Mouse (Mus musculus): ENCODE data around the gene Nr1h2.

Nr1h2 gene

DNA sequence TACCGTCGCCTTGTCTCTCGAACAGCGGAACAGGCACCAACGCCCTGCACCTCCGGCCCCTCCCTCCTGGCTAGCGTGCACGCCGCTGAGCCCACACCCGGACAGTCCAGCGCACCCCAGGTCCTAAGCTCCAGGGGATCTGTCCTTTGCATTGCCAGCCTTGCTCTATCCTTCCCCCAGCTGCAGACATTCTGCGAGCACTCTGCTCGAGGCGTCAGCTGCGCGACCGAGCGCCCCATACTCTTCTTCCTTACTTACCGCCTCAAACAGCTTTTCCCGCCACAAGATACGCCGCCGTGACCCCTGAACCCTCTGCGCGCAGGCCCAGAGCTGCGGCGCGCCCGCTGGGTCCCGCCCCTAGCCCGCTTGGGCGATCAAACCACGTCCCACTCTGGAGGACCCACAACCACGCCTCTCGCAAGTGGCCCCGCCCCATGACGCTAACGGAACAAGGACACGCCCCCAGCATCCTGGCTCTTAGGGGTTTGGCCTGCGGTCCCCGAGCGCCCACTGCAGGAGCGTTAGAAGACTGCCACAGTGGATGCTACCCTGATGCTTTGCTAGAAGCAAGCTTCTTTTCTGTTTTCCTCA lies 5.2 kb downstream of the Nr1h2 start, which contains the start of gene Pold1:
Gene Pold1, minus strand, starts transcription at position 353 of the 591 bp plus-strand sequence.
- DNase-seq = peak; percentile 99

DNA sequence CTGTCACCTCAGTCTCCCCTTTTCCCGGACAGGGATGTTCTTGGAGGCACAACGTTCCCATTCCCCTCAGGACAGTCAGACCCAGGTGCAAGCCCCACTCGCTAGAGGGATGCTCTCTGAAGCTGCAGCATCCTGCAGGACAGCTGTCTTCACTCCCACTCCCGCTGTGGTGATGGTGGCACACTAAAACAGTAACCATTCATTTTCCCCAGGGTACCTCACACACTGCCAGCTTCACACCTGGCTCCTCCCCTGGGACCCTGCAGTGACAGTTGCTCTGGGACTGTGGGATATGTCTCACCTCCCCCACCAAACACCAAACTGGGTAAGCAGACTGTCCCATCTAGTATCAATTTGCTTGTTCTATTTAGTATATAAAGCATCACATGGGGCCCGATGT lies 6.0 kb downstream of the Nr1h2 start:
- DNase-seq = no peak

DNA sequence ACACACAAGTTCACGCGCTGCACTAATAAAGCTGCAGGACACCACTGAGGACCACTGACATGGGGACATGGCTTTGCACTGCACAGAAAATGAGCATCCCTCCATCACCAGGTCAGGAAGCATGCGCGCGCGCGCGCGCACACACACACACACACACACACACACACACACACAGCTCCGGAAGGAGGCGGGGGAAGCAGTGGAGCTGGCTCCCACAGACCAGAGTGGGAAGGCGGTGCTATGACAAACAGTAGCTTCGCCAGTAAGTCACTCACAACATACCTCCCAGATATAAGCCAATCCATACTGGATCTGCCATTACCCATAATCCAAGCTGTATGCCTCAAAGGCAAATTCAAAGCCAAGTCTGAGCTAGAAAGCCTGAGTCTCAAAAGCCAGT lies 6.7 kb downstream of the Nr1h2 start:
- no peak for DNase-seq

DNA sequence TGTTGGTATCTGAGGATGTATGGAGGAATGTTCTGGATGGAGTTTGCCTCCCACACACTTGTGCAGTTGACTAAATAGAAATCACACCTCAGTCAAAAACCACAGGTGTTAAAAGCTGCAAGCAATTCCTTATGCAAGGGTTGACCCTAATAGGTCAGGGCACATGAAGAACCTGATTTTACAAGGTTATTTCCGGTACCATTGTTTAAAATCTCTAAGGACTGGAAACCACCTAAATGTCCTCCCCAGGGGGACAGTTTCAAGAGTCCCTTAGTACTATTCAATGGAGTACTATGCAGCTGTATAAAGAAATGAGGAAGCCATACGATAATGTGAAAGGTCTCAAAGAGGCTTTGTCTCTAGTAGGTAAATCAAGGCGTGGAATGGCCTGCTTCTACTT lies 7.5 kb downstream of the Nr1h2 start:
- DNase-seq = no peak

DNA sequence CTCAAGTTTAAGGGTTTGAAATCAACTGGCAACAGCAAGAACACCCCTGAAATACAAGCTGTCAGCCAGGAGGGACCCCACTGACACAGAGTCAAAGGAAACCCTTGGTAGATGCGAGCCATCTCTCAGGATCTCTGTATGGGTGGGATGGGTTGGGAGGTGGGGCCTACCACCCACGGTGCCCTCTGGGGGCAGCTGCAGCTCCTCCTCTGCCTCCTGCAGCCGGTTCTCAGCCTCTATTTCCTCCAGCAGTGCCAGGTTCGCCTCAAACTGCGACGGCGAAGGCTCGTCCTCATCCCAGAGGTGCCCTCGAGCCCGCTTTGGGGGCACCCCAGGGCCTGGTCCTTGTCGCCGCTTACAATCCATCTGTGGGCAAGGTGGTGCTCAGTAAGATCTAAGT lies 10.7 kb downstream of the Nr1h2 start:
- DNase-seq = no peak

DNA sequence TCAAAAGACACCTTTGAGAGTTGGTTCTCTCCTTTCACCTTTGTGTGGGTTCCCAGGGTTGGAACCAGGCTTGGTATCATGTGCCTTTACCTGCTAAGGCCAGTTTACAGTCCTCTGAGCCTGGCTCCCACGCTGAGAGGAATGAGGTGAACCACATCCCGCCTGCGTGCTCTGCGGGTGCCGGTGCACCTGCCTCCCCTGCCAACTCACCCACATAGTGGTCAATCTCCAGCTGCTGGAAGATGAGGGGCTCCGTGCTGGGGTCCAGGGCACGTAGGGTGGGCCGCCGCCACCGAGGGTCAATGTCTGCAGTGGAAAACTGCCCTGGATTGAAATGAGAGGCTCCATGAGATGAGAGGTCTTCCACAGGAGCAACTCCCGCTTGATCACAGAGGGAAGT lies 11.2 kb downstream of the Nr1h2 start:
- no peak for DNase-seq

DNA sequence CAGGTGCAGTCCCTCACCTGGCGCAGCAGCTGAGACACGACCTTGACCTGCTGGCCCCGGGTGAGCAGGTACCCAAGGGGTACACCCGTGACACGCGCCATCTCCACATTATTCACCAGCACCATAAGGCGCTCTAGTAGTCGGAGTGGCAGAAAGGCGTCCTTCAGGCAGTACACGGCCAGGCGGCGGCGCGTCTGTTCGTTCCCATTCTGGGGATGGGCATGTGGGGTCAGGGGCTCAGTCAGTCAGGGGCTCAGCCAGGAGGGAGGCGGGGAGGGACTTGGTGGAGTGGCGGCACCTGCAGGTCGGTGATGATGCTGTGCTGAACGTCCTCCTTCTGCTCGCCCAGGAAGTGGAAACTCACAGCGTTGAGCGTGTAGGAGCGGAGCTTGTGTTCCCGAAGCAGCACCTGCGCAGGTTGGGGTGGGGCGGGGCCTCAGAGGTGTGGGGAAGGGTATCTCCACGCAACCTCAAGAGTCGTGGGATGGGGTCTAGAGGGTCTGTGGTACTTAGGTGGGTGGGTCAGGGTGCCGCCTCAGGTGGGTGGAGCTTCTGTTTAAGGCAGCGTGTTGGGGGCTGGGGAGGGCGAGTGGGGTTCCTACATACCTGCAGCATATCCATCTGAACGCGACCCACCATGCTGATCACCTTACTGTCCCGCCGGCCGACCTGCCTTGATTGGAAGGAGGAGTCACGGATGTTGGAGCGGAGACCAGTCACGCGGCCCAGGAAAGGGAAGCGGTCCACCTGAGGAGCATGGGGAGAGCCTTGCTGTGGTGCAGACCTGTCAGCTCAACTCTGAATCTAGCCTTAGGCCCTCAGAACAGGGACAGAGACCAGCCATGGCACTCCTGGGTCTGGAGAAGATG lies 14.8 kb downstream of the Nr1h2 start:
- no peak for DNase-seq

DNA sequence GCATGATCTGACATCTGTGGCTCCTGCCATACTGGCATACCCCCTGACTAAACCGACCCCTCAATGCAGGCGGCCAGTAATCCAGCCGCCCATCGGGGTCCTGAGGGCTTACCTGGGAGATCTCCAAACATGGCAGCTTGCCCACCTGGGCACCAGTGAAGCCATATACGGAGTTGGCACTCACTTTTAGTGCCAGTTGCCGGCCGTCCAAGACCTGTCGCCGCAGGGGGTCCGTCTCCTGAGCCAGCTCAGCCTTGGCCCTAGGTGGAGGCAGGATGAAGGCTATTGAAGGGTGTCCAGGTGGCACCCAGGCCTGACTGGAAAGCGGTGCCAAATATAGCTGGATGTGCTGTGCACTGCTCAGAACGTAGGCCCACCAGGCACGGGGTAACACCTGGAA lies 16.3 kb downstream of the Nr1h2 start:
- DNase-seq = peak; percentile 81

DNA sequence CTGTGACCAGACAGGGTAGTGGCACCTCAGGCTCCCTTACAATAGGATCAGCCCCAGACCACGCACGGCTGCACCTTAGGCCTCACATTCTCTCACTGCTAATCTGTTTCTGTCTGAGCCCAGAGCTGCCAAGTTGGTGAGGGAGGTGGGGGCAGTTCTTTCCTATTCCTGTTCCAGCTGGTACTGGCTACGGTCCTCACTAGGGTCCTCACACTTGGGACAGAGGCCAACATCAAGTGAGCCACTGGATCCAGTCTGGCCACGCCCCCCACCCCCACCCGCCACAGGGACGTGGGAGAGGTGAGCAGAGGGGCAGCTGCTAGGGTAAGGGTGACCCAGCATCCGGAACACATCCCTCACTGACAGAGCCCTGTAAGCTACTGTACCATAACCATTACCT lies 16.7 kb downstream of the Nr1h2 start:
- DNase-seq = no peak

DNA sequence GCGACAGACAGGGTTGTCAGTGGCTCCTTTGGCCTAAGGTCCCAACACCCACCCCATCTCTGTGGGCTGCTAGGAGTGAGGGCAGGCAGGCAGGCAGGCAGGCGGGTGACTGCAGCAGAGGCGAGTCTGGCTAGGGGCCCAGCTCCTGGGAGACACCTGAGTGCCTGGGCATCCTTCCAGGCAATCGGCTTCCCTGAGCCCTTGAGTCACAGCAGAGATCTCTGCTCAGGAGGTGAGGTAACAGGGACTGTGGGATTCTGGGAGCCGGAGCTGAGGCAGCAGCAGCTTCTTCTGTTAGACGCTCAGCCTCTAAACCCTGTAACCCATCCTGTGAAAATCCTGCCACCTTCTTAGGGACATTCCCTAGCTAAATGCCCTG lies 17.2 kb downstream of the Nr1h2 start:
- DNase-seq = peak; percentile 86

DNA sequence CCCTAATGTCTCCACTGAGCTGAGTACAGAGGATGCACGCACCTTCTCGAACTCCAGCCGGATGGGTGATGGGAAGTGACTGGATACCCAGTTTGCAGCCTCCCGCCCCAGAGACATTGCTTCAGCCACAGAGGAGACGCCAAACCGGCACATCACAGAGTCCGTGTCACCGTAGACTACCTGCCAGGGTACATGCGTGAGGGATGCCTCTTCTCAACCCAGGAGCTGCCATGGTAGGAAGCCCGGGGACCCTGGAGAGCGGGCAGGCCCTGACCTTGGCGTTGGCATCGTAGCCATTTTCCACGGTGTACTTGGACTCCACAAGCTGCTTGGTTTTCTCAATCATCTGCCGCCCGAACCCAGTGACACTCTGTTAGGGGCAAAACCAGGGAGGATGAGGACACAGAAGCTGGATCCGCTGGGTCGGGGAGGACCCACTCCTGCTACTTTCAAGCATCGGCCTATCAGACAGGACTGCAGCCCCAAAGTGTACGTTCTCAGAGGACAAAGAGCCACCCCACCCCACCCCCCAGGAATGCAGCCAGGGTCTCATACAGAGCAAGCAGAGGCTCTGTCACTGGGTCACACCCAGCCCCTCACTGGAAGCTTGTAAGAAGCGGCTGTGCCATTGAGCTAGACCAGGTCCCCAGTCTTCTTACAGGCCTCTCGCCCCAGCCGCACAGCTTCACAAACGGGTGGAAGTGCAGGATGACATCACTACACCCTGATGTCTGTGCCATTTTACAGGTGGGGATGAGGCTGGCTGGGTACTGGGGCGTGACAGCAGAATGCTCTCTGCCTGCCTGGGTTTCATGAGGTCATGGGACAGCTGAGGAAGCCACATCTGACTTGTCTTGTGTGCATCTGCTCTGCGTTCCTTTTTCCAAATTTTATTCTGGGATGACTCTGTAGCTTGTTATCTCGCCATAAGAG lies 17.8 kb downstream of the Nr1h2 start:
- no peak for DNase-seq

DNA sequence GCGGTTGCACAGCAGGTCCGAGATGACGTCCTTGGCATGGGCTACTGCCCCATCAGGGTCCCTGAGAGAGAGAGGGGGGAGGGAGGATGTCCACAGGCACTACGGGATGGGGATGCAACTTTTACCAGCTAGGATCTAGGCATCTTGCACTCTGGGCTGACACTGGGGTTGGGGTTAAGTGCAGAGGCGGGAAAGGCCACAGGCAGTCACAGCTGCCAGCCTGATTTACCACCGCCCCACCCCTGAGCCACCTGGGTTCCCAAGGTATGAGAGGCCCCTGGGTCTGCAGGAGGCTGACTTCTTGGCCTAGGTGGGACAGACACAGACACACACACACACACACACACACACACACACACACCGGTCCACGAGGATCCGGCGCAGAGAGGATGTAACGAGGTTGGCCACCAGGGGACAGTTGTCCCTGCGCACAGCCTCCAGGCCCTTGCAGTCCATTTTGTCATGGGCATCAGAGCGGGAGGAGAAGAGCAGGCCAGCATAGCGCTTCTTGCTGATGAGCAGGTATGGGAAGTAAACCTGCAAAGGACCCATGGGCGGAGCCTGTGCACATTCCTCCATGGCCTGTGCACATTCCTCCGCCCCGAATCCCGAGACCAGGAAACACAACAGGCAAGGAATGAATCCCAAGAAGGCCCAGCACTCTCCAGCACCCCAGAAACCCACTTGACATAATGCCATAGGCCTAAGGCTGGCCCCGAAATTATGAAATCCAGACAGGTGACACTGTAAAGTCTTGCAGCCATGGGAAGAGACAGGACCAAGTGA lies 18.9 kb downstream of the Nr1h2 start:
- no peak for DNase-seq

DNA sequence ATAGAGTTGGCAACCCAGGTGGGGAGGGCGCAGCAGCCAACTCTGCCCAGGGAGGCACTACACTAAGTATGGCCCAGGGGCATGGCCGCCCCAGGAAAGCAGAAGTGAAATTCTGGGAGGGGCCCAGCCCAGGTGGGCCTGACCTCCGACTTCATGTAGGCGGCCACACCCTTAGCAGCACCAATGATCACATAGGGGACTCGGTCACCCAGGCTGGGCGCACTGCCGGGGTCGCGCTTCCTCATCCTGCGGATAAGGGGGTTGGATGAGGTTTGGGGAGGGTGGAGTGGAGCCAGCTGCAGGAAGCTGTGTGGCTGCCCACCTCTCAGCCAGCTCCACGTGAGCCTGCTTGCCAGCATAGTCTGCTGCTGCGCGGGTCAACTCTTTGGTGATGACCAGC lies 19.5 kb downstream of the Nr1h2 start:
- no peak for DNase-seq

DNA sequence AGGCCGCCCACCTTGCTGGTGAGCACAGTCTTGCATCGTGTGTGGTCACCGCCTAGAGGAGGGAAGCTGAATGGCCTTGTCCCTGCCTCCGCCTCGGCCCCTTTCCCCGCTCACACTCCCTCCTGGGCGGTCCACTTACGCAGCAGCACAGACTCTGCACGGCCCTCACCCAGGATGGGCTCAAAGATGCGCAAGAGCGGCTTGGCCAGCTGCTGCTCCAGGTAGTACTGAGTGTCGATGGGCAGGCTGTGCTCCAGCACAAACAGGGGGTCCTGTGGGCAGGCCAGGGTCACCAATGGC lies 20.1 kb downstream of the Nr1h2 start:
- DNase-seq = no peak

DNA sequence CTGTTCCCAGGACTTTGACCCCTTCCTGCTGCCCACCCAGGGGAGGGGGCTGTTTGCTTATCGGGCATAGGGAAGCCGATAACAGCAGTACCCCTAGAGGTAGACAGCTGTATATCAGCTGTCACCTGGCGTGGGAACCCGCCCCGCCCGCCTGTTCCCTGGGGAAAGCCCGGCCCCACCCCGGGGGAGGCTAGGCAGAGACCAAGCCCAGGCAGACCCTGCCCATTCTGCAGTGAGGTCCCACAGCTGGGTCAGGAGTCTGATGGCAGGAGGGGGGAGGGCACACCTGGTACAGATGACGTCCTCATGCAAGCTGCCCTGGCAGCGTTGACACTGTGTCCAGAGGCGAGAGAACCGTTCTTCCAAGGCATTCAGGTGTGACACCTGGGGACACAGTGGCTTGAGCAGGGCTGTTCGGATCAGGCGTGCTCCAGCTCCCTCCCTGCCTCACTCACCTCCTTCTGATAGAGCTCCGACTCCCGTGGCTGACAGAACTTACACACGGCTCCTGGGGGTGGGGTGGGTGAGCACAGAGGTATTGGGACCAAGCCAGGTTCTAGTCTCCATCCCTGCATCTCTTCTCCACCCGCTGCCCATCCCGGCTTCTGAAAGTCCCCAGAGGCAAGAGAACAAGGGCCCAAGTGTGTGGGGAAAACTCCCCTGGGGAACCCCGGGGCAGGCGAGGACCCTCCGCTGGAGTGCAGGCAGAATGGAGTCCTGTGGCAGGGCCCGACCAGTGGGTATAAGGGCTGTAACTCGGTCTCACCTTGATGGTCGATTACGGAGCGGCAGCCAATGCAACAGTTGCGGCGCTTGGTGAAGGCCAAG lies 20.6 kb downstream of the Nr1h2 start:
- DNase-seq = no peak

DNA sequence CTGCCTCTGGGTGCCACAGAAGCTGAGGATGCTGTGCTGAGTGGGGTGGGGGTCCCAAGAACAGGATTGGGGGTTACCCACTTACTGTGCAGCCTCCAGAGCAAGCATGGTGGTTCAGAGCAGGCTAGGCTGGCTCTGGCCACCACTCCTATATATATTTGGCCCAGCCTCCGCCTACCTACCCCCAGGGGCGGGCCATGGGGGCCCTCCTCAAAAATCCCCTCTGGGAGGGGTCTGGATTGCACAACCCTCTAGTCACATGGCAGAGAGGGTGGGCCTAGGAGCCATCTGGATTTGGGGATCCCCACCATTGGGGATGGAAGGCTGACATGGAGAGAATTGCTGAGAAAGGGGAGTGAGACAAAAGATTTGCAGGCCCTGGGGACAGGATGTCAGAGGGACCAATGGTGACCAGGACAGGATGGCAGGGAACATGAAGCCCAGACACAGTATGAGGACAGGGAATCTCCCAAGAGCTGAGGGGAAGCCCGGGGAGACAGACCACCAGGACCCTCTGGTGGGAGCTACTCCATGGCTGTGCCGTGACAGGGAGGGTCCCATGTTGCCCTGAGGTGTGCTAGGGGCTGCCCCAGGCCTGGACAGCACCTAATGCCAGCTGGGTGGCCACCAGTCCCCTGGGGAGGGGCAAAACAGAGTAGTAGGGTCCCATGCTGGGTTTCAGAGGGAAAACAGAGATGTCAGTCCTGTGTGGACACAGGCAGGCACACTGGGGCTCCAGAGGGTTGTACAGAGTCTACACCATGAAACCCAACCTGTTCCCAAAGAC lies 21.6 kb downstream of the Nr1h2 start, which contains the start of gene Spib:
Gene Spib, minus strand, starts transcription at position 126 of the 787 bp plus-strand sequence.
- DNase-seq = no peak

DNA sequence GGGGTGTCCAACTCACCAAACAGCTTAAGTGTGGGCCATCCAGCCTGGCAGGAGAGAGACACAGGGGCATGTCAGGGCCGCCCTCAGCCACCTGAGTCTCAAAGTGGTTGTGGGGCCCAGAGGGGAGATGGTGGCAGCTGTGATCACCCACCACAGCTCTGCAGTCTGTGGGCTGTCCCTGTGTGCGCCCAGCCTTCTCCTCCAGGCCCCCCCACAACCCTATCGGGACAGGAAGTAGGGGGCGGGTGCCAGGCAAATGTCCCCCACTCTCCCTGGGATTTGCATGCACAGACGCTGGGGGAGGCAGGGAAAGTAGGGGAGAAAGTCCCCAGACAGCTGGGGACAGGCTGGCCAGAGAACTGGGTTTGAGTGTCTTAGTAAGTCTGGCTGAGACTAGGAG lies 22.5 kb downstream of the Nr1h2 start:
- DNase-seq = no peak

DNA sequence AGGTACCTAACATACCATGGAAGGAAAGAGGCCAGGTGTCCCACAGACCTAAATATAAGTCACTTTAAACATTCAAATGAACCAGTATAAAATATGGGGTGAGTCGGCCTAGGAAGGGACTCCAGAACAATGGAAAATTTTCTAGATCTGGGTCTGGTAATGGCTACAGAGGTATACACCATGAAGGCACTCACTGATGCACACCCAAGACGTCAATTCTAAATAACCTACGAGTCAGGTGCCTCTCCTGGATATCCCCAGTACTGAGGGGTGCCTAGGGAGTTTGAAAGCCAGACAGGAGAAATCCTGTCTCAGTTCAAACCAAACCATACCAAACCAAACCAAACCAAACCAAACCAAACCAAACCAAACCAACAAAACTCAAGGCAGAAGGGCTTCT lies 23.2 kb downstream of the Nr1h2 start:
- DNase-seq = no peak

DNA sequence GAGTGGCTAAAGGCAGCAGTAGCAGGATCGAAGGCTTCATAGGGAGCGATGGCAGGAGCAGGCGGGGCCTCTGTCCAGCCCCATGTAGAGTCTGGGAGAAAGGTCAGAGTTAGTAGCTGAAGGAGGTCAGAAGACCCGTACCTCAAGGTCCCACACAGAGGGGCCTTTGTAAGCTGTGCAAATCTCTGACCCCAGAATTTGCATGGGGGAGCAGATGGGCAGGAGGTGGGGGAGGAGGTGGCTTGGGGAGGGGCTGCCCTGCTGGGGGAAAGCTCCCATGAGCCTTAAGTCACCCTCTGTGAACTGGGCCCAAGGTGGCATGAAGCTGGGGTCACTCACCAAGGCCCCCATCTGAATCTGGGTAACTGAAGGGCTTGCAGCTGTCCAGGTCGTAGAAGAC lies 24.2 kb downstream of the Nr1h2 start:
- DNase-seq = no peak

DNA sequence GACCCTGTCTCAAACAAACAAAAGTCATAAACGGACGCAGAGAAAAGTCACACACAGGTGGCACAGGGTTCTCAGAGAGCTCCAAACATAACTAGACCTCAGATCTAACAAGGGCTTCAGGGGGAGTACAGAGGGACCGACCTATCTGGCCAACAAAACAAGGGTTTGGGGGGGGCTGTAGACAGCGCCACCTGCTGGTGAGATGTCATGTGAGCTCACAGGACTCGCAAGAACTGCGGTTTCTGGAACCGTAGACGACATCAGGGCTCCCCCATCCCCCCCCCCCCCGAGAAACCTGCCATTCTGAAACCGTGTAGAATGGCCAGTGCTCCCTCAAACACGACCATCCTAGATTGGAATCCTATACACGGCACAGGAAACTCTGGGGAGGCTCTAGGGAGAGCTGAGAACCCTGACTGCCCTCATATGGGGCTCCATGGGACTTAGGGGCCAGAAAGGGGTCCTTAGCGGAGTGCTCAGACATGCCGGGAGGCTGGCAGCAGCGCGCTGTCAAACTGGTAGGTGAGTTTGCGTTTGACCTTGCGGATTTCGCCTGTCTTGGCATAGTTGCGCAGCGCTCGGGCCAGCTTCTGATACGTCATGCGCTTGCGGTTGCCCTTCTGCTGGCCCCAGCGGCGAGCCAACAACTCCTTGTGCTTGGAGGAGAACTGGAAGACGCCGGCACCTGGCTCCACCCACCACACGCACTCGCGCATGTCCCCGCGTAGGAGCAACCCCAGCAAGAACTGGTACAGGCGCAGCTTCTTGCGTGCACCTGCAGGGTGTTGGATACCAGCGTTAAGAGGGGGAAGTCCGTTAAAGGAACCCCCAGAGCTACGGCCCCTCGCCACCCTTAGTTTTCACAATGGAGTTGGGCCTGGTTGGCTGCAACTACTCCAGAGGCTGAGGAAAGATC lies 26.0 kb downstream of the Nr1h2 start:
- peak; percentile 87 for DNase-seq

Data from cerebellum, adult 11-12 months (tissue).